Mouse (Mus musculus): ENCODE results near the gene Psmb5.

DNA sequence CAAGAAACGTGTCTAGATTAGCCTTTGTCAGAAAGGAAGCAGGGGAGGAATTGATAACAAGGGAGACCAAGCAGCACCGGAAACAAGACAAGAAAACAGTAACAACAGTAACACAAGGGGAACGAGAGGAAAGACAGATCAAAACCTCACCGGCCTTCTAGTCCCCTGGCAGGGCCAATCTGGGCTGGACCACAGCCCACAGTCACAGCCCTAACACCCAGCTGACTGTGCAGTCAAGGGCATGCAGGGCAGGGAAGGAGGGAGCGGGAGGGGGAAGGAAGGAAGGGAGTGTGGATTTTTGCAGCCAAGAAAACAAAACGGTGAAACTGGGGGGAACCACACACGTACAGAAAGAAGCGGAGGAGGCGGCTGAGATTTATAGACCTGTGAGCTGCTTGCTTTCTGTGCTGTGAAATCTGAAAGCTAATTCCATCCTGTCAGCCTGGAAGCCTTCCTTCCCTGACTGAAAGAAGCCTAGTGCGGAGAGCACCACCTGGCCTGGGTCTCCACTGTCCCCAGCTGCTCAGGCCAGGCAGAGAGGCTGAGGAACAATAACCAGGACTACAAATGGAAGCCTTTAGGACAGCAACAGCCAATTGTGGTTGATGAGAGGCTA is 25.4 kb downstream of the Psmb5 start:
- TF ChIP-seq CTCF (IDR thresholded peaks at IDR 0.05; ENCODE audit: borderline replicate concordance, extremely low read depth, insufficient read depth, insufficient read length): no peak
- TF ChIP-seq POLR2A (IDR thresholded peaks at IDR 0.05; ENCODE audit: borderline replicate concordance, extremely low read depth, insufficient read depth, insufficient read length, poor library complexity, severe bottlenecking): no peak
